Mouse (Mus musculus): ENCODE measurements around the gene Amotl2. TPM values are rescaled to one million over a fixed set of nuclear protein-coding genes. Genes with fewer than 3 reads are reported as not detected.
A peak's percentile ranks its signal among the peaks of the same experiment; 100 is the strongest.

Amotl2 gene
- polyA plus RNA-seq, 1 experiment from 2014 or later = 6.5 TPM

DNA sequence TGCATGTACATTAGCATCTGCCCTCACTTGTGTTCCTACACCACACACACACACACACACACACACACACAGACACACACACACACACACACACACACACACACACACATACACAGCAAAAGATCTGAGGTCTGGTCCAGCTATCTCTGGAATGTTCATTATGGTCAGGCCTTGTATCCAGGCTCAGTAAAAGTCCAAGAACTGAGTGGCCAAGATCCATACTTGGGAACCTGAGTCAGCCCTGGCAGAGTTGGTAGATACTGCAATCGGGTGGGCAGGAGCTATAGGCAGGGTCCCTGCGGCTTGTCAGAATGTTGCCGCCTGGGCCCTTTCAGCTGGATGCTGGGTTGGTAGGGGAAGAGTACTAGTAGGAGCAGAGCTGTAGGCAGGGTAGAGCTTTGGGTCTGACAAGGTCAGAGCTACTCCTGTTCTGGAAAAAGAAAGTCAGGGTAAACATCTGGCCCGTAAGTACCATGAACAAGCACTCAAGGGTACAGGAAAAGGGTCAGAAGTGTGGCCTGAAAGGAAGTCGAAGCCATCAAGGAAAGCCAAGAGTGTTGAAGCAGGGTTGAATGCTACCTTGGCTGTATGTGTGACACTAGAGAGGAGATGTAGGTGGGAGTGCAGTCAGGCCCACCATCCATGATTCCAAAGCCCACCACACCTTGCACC is 35.3 kb downstream of the Amotl2 start:
- ATAC-seq = no peak
- H3K27me3 ChIP-seq (ENCODE audit: insufficient read depth, low read length) = no peaks in the 10 kb centered on the region
- H3K36me3 ChIP-seq (replicated peaks; ENCODE audit: insufficient read depth, low read length) = no peaks in the 10 kb centered on the region
- DNase-seq = no peak
- H3K4me3 ChIP-seq (ENCODE audit: low read depth, low read length) = no peak overlapping the region
- TF ChIP-seq EP300 (IDR thresholded peaks at IDR 0.05; ENCODE audit: low read depth) (no peak), CTCF (IDR thresholded peaks at IDR 0.05; ENCODE audit: low read depth) (no peak)
- 78% methylated on average over 5 of the region's 5 CpGs for WGBS (ENCODE audit: insufficient replicate concordance)
- no peak overlapping the region for H3K9ac ChIP-seq (replicated peaks)
- H3K4me1 ChIP-seq (ENCODE audit: insufficient read depth) = peaks cover 3% of the 10 kb centered on the region
- H3K9me3 ChIP-seq (ENCODE audit: low read length) = no peaks in the 10 kb centered on the region
- no peak overlapping the region for H3K4me2 ChIP-seq (ENCODE audit: low read depth, low read length)
- H3K27ac ChIP-seq (ENCODE audit: low read depth) = no peak overlapping the region

DNA sequence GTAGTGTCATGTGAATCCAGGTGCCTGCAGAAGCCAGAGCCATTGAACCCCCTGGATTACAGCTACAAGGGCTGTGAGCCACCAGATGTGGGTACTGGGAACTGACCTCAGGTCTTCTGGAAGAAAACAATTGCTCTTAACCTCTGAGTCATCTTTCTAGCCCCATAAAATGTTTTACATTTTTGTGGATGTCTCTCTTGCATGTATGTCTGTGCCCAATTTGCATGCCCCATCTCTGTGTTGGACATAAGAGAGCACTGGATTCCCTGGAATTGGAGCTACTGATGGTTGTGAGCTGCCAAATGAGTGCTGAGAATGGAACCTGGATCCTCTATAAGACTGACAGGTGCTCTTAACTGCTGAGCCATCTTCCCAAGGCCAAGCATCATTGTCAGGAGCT is 36.8 kb downstream of the Amotl2 start:
- Histone ChIP-seq H3K4me2 (ENCODE audit: low read depth, low read length) (no peak overlapping the region), H3K9ac (replicated peaks) (no peak overlapping the region), H3K36me3 (replicated peaks; ENCODE audit: insufficient read depth, low read length) (no peaks in the 10 kb centered on the region), H3K27ac (ENCODE audit: low read depth) (no peak overlapping the region), H3K9me3 (ENCODE audit: low read length) (no peaks in the 10 kb centered on the region), H3K27me3 (ENCODE audit: insufficient read depth, low read length) (no peaks in the 10 kb centered on the region), H3K4me1 (ENCODE audit: insufficient read depth) (peaks cover 3% of the 10 kb centered on the region), H3K4me3 (ENCODE audit: low read depth, low read length) (no peak overlapping the region)
- ATAC-seq (no peak), DNase-seq (no peak)
- no peak for TF ChIP-seq EP300 (IDR thresholded peaks at IDR 0.05; ENCODE audit: low read depth)
- no peak for TF ChIP-seq CTCF (IDR thresholded peaks at IDR 0.05; ENCODE audit: low read depth)

DNA sequence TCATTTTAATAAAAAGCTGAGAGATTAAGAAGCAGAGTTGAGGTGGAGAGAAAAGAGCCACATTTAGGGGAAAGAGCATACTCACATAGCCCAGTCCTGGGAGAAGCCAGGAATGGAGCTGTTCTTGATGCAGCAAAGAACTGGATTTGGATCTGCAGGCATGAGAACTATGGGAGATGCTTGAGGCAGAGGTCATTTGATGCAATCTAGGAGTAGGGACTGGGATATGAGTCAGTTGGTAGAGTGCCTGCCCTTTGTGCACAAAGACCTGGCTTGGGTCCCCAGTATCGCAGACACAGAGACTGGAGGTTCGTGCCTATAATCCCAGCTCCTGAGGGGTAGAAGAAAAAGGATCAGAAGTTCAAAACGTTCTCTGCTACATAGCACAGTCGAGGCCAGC is 38.7 kb downstream of the Amotl2 start:
- no peak overlapping the region for H3K4me3 ChIP-seq (ENCODE audit: low read depth, low read length)
- H3K9me3 ChIP-seq (ENCODE audit: low read length) = no peaks in the 10 kb centered on the region
- no peaks in the 10 kb centered on the region for H3K36me3 ChIP-seq (replicated peaks; ENCODE audit: insufficient read depth, low read length)
- 57% methylated on average over 4 of the region's 4 CpGs for WGBS (ENCODE audit: insufficient replicate concordance)
- no peak overlapping the region for H3K4me2 ChIP-seq (ENCODE audit: low read depth, low read length)
- H3K9ac ChIP-seq (replicated peaks) = no peak overlapping the region
- H3K27ac ChIP-seq (ENCODE audit: low read depth) = no peak overlapping the region
- DNase-seq (no peak), ATAC-seq (no peak)
- no peaks in the 10 kb centered on the region for H3K4me1 ChIP-seq (ENCODE audit: insufficient read depth)
- H3K27me3 ChIP-seq (ENCODE audit: insufficient read depth, low read length) = no peaks in the 10 kb centered on the region
- TF ChIP-seq EP300 (IDR thresholded peaks at IDR 0.05; ENCODE audit: low read depth) (no peak), CTCF (IDR thresholded peaks at IDR 0.05; ENCODE audit: low read depth) (no peak)

DNA sequence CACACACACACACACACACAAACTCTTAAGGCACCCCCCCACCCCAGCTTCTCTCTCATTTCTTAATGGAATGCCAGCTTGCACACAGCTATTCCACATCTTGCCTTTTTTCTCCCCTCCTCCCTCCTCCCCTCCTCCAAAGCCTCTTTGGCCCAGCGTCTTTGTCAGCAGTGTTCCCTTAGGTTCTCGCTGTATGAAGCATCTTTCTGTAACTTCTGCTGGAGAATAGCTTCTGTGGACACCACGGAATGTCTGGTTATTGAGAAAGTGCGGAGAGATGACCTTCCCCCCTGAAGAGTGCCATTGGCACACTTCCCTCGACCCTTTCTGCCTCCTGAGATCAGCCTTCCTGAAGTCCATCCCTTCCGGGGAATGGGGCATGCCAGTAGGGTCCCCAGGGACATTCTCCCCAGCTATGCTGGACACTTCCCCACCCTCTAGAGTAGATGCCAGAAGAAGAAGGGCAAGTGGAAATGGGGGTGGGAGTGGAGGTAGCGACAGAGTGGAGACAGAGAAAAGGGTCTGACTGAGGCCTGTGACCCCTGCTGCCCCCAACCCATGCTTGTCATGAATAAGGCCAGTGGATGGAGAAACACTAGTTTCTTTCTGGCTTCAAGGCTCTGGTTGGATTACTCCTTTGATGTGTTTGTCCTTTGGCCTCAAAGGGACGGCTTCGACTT is 39.3 kb downstream of the Amotl2 start:
- no peaks in the 10 kb centered on the region for H3K27me3 ChIP-seq (ENCODE audit: insufficient read depth, low read length)
- no peak overlapping the region for H3K4me2 ChIP-seq (ENCODE audit: low read depth, low read length)
- H3K9me3 ChIP-seq (ENCODE audit: low read length) = no peaks in the 10 kb centered on the region
- H3K36me3 ChIP-seq (replicated peaks; ENCODE audit: insufficient read depth, low read length) = no peaks in the 10 kb centered on the region
- H3K4me3 ChIP-seq (ENCODE audit: low read depth, low read length) = no peak overlapping the region
- no peak overlapping the region for H3K27ac ChIP-seq (ENCODE audit: low read depth)
- DNase-seq (no peak), ATAC-seq (no peak)
- no peaks in the 10 kb centered on the region for H3K4me1 ChIP-seq (ENCODE audit: insufficient read depth)
- WGBS (ENCODE audit: insufficient replicate concordance) = 65% methylated on average over 9 of the region's 9 CpGs
- H3K9ac ChIP-seq (replicated peaks) = no peak overlapping the region
- TF ChIP-seq EP300 (IDR thresholded peaks at IDR 0.05; ENCODE audit: low read depth) = no peak
- no peak for TF ChIP-seq CTCF (IDR thresholded peaks at IDR 0.05; ENCODE audit: low read depth)

DNA sequence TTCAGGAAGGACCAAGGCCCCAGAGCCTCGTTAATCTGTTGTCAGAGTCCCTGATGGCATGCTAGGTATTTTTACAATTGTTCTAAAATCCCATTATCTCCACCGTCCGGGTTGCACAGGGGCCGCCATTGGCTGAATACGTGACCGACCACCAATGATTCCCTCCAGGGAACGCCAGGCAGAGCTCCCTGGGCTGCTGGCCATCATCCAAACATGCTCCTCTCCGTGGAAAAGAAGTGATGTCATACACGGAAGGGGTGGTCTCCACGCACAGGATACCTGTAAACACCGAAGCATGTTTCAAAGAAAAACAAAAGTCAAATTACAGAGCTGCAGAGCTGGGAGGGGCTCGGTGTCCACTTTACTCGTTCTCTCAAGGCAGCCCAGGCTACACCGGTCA is 39.9 kb downstream of the Amotl2 start:
- TF ChIP-seq CTCF (IDR thresholded peaks at IDR 0.05; ENCODE audit: low read depth) = no peak
- no peak for TF ChIP-seq EP300 (IDR thresholded peaks at IDR 0.05; ENCODE audit: low read depth)
- 57% methylated on average over 14 of the region's 14 CpGs for WGBS (ENCODE audit: insufficient replicate concordance)
- no peak overlapping the region for H3K4me2 ChIP-seq (ENCODE audit: low read depth, low read length)
- H3K4me1 ChIP-seq (ENCODE audit: insufficient read depth) = no peaks in the 10 kb centered on the region
- no peak for DNase-seq
- no peaks in the 10 kb centered on the region for H3K36me3 ChIP-seq (replicated peaks; ENCODE audit: insufficient read depth, low read length)
- no peak overlapping the region for H3K4me3 ChIP-seq (ENCODE audit: low read depth, low read length)
- no peaks in the 10 kb centered on the region for H3K9me3 ChIP-seq (ENCODE audit: low read length)
- no peak overlapping the region for H3K27ac ChIP-seq (ENCODE audit: low read depth)
- no peaks in the 10 kb centered on the region for H3K27me3 ChIP-seq (ENCODE audit: insufficient read depth, low read length)
- no peak for ATAC-seq
- no peak overlapping the region for H3K9ac ChIP-seq (replicated peaks)

DNA sequence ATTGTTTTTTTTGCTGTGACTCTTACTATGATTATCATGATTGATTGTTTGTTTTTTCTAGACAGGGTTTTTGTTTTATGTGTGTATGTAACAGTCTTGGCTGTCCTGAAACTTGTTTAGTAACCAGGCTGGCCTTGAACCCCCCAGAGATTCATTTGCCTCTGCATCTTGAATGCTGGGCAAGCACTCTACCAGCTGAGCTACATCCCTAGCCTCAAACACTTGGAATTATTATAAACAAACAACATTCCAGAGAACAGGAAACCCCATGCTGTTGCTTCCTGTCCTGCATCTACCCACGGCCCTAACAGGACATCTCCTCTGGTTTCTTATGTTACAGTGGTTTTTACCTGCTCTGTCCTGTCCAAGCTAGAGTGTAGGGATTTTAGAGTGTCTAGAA is 42.4 kb downstream of the Amotl2 start:
- WGBS (ENCODE audit: insufficient replicate concordance) = 47% methylated on average over 1 of the region's 1 CpGs
- no peaks in the 10 kb centered on the region for H3K27me3 ChIP-seq (ENCODE audit: insufficient read depth, low read length)
- no peaks in the 10 kb centered on the region for H3K36me3 ChIP-seq (replicated peaks; ENCODE audit: insufficient read depth, low read length)
- no peak for TF ChIP-seq CTCF (IDR thresholded peaks at IDR 0.05; ENCODE audit: low read depth)
- no peak for TF ChIP-seq EP300 (IDR thresholded peaks at IDR 0.05; ENCODE audit: low read depth)
- H3K4me3 ChIP-seq (ENCODE audit: low read depth, low read length) = no peak overlapping the region
- peak overlapping the region; percentile 62 for H3K27ac ChIP-seq (ENCODE audit: low read depth)
- no peaks in the 10 kb centered on the region for H3K9me3 ChIP-seq (ENCODE audit: low read length)
- no peaks in the 10 kb centered on the region for H3K4me1 ChIP-seq (ENCODE audit: insufficient read depth)
- H3K9ac ChIP-seq (replicated peaks) = no peak overlapping the region
- DNase-seq = no peak
- no peak overlapping the region for H3K4me2 ChIP-seq (ENCODE audit: low read depth, low read length)
- no peak for ATAC-seq

All from liver, postnatal 0 days (tissue).